Mouse (Mus musculus): ENCODE results near the gene Glis1. TPM values are rescaled to one million over a fixed set of nuclear protein-coding genes. Genes with fewer than 3 reads are reported as not detected.

The Glis1 gene
- polyA plus RNA-seq, 1 experiment from 2014 or later: 37.4 TPM

GRCm38 (mm10) chr4:107452266-107453015 lies 18.1 kb downstream of the Glis1 start:
- Histone ChIP-seq H3K9ac (no peak overlapping the region), H3K27ac (replicated peaks) (no peak overlapping the region), H3K27me3 (0 out of 2 replicates have a peak, but pooled peaks cover 3% of the 10 kb centered on the region), H3K9me3 (replicated peaks) (no peaks in the 10 kb centered on the region), H3K36me3 (no peaks in the 10 kb centered on the region), H3K4me1 (peaks cover 19% of the 10 kb centered on the region), H3K4me3 (replicated peaks) (no peak overlapping the region), H3K4me2 (replicated peaks) (no peak overlapping the region)
- ATAC-seq (ENCODE audit: insufficient number of reproducible peaks, low FRiP score, low TSS enrichment, low read depth): no peak
- WGBS: 70% methylated on average over 18 of the region's 18 CpGs

- Histone ChIP-seq H3K9me3 (replicated peaks) (no peaks in the 10 kb centered on the region), H3K4me2 (replicated peaks) (no peak overlapping the region), H3K36me3 (no peaks in the 10 kb centered on the region), H3K9ac (no peak overlapping the region), H3K27ac (replicated peaks) (no peak overlapping the region; the same call in 1 of the 2 replicates), H3K27me3 (no peaks in the 10 kb centered on the region), H3K4me1 (peaks cover 29% of the 10 kb centered on the region), H3K4me3 (replicated peaks) (no peak overlapping the region)
- 63% methylated on average over 16 of the region's 16 CpGs for WGBS
- ATAC-seq (ENCODE audit: insufficient number of reproducible peaks, low FRiP score, low TSS enrichment, low read depth): no peak
These were observed 19.0 kb downstream of the Glis1 start for GRCm38 (mm10) chr4:107453141-107453984.

GRCm38 (mm10) chr4:107457602-107458001 lies 23.2 kb downstream of the Glis1 start:
- Histone ChIP-seq H3K36me3 (no peaks in the 10 kb centered on the region), H3K4me1 (peaks cover 57% of the 10 kb centered on the region), H3K4me3 (replicated peaks) (peak overlapping the region; percentile 12; the same call in 1 of the 2 replicates), H3K9ac (no peak overlapping the region), H3K27ac (replicated peaks) (peak overlapping the region; percentile 68; the same call in 1 of the 2 replicates), H3K4me2 (replicated peaks) (peak overlapping the region; percentile 41), H3K27me3 (no peaks in the 10 kb centered on the region; the same call in 1 of the 2 replicates), H3K9me3 (replicated peaks) (no peaks in the 10 kb centered on the region)
- peak; percentile 83 for ATAC-seq (ENCODE audit: insufficient number of reproducible peaks, low FRiP score, low TSS enrichment, low read depth)
- WGBS: 27% methylated on average over 12 of the region's 12 CpGs

GRCm38 (mm10) chr4:107458907-107459306 lies 24.5 kb downstream of the Glis1 start:
- Histone ChIP-seq H3K4me2 (replicated peaks) (no peak overlapping the region), H3K27me3 (no peaks in the 10 kb centered on the region; the same call in 1 of the 2 replicates), H3K4me3 (replicated peaks) (no peak overlapping the region), H3K4me1 (peaks cover 51% of the 10 kb centered on the region), H3K36me3 (no peaks in the 10 kb centered on the region), H3K9me3 (replicated peaks) (no peaks in the 10 kb centered on the region), H3K9ac (no peak overlapping the region), H3K27ac (replicated peaks) (no peak overlapping the region)
- ATAC-seq (ENCODE audit: insufficient number of reproducible peaks, low FRiP score, low TSS enrichment, low read depth): no peak
- 83% methylated on average over 17 of the region's 17 CpGs for WGBS

GRCm38 (mm10) chr4:107459461-107459860 lies 25.1 kb downstream of the Glis1 start:
- no peaks in the 10 kb centered on the region for H3K36me3 ChIP-seq
- H3K4me3 ChIP-seq (replicated peaks): no peak overlapping the region
- no peak for ATAC-seq (ENCODE audit: insufficient number of reproducible peaks, low FRiP score, low TSS enrichment, low read depth)
- H3K4me2 ChIP-seq (replicated peaks): no peak overlapping the region
- no peak overlapping the region for H3K27ac ChIP-seq (replicated peaks)
- no peak overlapping the region for H3K9ac ChIP-seq
- no peaks in the 10 kb centered on the region; the same call in 1 of the 2 replicates for H3K27me3 ChIP-seq
- peaks cover 57% of the 10 kb centered on the region for H3K4me1 ChIP-seq
- 78% methylated on average over 2 of the region's 2 CpGs for WGBS
- H3K9me3 ChIP-seq (replicated peaks): no peaks in the 10 kb centered on the region

- H3K4me2 ChIP-seq (replicated peaks): no peak overlapping the region
- peaks cover 57% of the 10 kb centered on the region for H3K4me1 ChIP-seq
- no peaks in the 10 kb centered on the region for H3K36me3 ChIP-seq
- no peak overlapping the region for H3K9ac ChIP-seq
- ATAC-seq (ENCODE audit: insufficient number of reproducible peaks, low FRiP score, low TSS enrichment, low read depth): no peak
- H3K4me3 ChIP-seq (replicated peaks): no peak overlapping the region
- 53% methylated on average over 11 of the region's 11 CpGs for WGBS
- no peaks in the 10 kb centered on the region for H3K9me3 ChIP-seq (replicated peaks)
- H3K27ac ChIP-seq (replicated peaks): no peak overlapping the region
- H3K27me3 ChIP-seq: no peaks in the 10 kb centered on the region; the same call in 1 of the 2 replicates
These were observed 26.1 kb downstream of the Glis1 start for GRCm38 (mm10) chr4:107460468-107460867.

GRCm38 (mm10) chr4:107467831-107468230 lies 33.4 kb downstream of the Glis1 start:
- Histone ChIP-seq H3K9ac (no peak overlapping the region), H3K4me3 (replicated peaks) (no peak overlapping the region), H3K27ac (replicated peaks) (no peak overlapping the region), H3K36me3 (no peaks in the 10 kb centered on the region), H3K4me1 (peaks cover 24% of the 10 kb centered on the region), H3K9me3 (replicated peaks) (no peaks in the 10 kb centered on the region), H3K4me2 (replicated peaks) (no peak overlapping the region), H3K27me3 (no peaks in the 10 kb centered on the region; the same call in 1 of the 2 replicates)
- 69% methylated on average over 7 of the region's 7 CpGs for WGBS
- ATAC-seq (ENCODE audit: insufficient number of reproducible peaks, low FRiP score, low TSS enrichment, low read depth): no peak

GRCm38 (mm10) chr4:107468264-107468663 lies 33.9 kb downstream of the Glis1 start:
- peak; percentile 23; the same call in 1 of the 2 replicates for ATAC-seq (ENCODE audit: insufficient number of reproducible peaks, low FRiP score, low TSS enrichment, low read depth)
- peaks cover 24% of the 10 kb centered on the region for H3K4me1 ChIP-seq
- no peaks in the 10 kb centered on the region for H3K36me3 ChIP-seq
- 47% methylated on average over 13 of the region's 13 CpGs for WGBS
- H3K27me3 ChIP-seq: no peaks in the 10 kb centered on the region; the same call in 1 of the 2 replicates
- no peaks in the 10 kb centered on the region for H3K9me3 ChIP-seq (replicated peaks)
- no peak overlapping the region for H3K9ac ChIP-seq
- no peak overlapping the region for H3K4me2 ChIP-seq (replicated peaks)
- no peak overlapping the region for H3K27ac ChIP-seq (replicated peaks)
- no peak overlapping the region for H3K4me3 ChIP-seq (replicated peaks)

GRCm38 (mm10) chr4:107468768-107469167 lies 34.4 kb downstream of the Glis1 start:
- 73% methylated on average over 11 of the region's 11 CpGs for WGBS
- no peak overlapping the region for H3K4me2 ChIP-seq (replicated peaks)
- H3K27me3 ChIP-seq: no peaks in the 10 kb centered on the region; the same call in 1 of the 2 replicates
- peaks cover 19% of the 10 kb centered on the region for H3K4me1 ChIP-seq
- H3K9me3 ChIP-seq (replicated peaks): no peaks in the 10 kb centered on the region
- H3K9ac ChIP-seq: no peak overlapping the region
- no peak overlapping the region for H3K4me3 ChIP-seq (replicated peaks)
- no peak for ATAC-seq (ENCODE audit: insufficient number of reproducible peaks, low FRiP score, low TSS enrichment, low read depth)
- H3K36me3 ChIP-seq: no peaks in the 10 kb centered on the region
- no peak overlapping the region for H3K27ac ChIP-seq (replicated peaks)

- WGBS: 50% methylated on average over 11 of the region's 11 CpGs
- Histone ChIP-seq H3K4me3 (replicated peaks) (no peak overlapping the region), H3K9me3 (replicated peaks) (no peaks in the 10 kb centered on the region), H3K27me3 (no peaks in the 10 kb centered on the region), H3K4me1 (peaks cover 16% of the 10 kb centered on the region; the same call in 1 of the 2 replicates), H3K9ac (no peak overlapping the region), H3K4me2 (replicated peaks) (no peak overlapping the region), H3K36me3 (no peaks in the 10 kb centered on the region), H3K27ac (replicated peaks) (no peak overlapping the region)
- no peak for ATAC-seq (ENCODE audit: insufficient number of reproducible peaks, low FRiP score, low TSS enrichment, low read depth)
These were observed 41.9 kb downstream of the Glis1 start for GRCm38 (mm10) chr4:107476266-107476665.

GRCm38 (mm10) chr4:107479015-107479414 lies 44.6 kb downstream of the Glis1 start:
- no peak overlapping the region for H3K4me2 ChIP-seq (replicated peaks)
- H3K4me3 ChIP-seq (replicated peaks): no peak overlapping the region
- ATAC-seq (ENCODE audit: insufficient number of reproducible peaks, low FRiP score, low TSS enrichment, low read depth): no peak
- no peak overlapping the region for H3K27ac ChIP-seq (replicated peaks)
- peaks cover 25% of the 10 kb centered on the region; the same call in 1 of the 2 replicates for H3K4me1 ChIP-seq
- H3K36me3 ChIP-seq: no peaks in the 10 kb centered on the region
- no peaks in the 10 kb centered on the region for H3K9me3 ChIP-seq (replicated peaks)
- 56% methylated on average over 5 of the region's 5 CpGs for WGBS
- H3K27me3 ChIP-seq: no peaks in the 10 kb centered on the region
- H3K9ac ChIP-seq: no peak overlapping the region

All from embryonic facial prominence, embryonic 15.5 days (tissue).